Mouse (Mus musculus) C2C12 (cell line): ENCODE data around the gene Hykk.

Experiments
- CEBPB ChIP-seq: IDR thresholded peaks from one replicate; pipeline ENCODE4 v1.6.1; 2011; ENCODE audit warnings: low read depth, mild to moderate bottlenecking, control low read depth, moderate library complexity
- CTCF ChIP-seq: IDR thresholded peaks from one replicate; pipeline ENCODE4 v1.5.1; 2011; ENCODE audit not compliant: control insufficient read depth, insufficient read depth, insufficient read length
- FOSL1 ChIP-seq: IDR thresholded peaks from one replicate; pipeline ENCODE4 v1.8.0; 2011; ENCODE audit warnings: mild to moderate bottlenecking, low read length; ENCODE audit not compliant: poor library complexity, insufficient read depth, severe bottlenecking
- MAX ChIP-seq: IDR thresholded peaks from one replicate; pipeline ENCODE4 v1.6.1; 2011; ENCODE audit warnings: mild to moderate bottlenecking, control low read depth
- USF1 ChIP-seq: IDR thresholded peaks from one replicate; pipeline ENCODE4 v1.6.1; 2011; ENCODE audit warnings: low read depth, mild to moderate bottlenecking, control low read depth, moderate library complexity

- TF ChIP-seq CTCF (no peak), USF1 (no peak), CEBPB (no peak), MAX (no peak), FOSL1 (no peak)
These were observed 20.0 kb upstream of the Hykk start for GRCm38 (mm10) chr9:54897097-54897496.
